ENCODE assay signal across 21 mouse cellular contexts in the genomic region with DNA sequence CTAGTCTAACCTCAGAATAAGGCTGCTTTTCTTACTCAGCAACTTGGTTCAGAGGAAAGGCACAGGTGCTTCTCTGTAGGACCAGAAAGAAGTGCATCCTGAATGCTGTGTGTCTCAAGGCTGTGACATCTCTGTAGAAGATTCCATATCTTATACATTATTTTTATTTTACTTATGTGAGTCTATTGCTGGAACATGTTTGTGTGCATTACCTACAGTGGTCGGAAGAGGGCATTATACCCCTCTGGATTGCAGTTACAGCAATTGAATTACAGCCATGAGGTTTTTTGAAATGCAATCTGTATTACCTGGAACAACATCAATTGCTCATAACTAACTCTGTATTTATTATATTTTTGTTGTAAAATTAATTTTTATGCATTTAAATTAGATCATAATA. TPM values are rescaled to one million over a fixed set of nuclear protein-coding genes. Genes with fewer than 3 reads are reported as not detected.
A peak's percentile ranks its signal among the peaks of the same experiment; 100 is the strongest.
DNase-seq lines count a peak whose midpoint lies in the region; ATAC-seq and TF ChIP-seq lines count a peak whose summit lies in the region.
"Not testable (repeated sequence)": the region's sequence is repeated elsewhere in the genome, so short reads cannot be mapped to it uniquely, and the experiment has no call there.
"Had no signal": no experiment of that assay in that cellular context is flagged by ENCODE, and none has a peak within 500 bp of the region (broad histone marks: within the 10 kb centered on the region; RNA-seq: fewer than 3 reads in every experiment).

No protein-coding gene starts in this region.

- not testable (repeated sequence) for DNase-seq in MEL (ENCODE audit: low read depth, low spot score); kidney, postnatal 0 days (ENCODE audit: low spot score)
- peak; percentile 3 to 8 for DNase-seq in cerebellum, adult 18-20 months
- DNase-seq in heart, postnatal 10 days: peak; percentile 16 to 18
- peak; percentile 5 to 15 for DNase-seq in layer of hippocampus, postnatal 10 days (ENCODE audit: low spot score in 2 of 2)
- DNase-seq in lung, postnatal 10 days: peak; percentile 19
- DNase-seq in right cerebral cortex, adult 18-20 months: peak; percentile 3
- DNase-seq in thymus, adult 2 months: peak; percentile 30

- H3K9ac ChIP-seq in MEL (ENCODE audit: control insufficient read depth, low read depth, low read length, poor library complexity, severe bottlenecking); kidney, postnatal 0 days (ENCODE audit: low read depth, low read length): not testable (repeated sequence)

- H3K9me3 ChIP-seq in MEL (replicated peaks; ENCODE audit: insufficient read depth, low read length); kidney, postnatal 0 days (replicated peaks; ENCODE audit: low read length): not testable (repeated sequence)

- TF ChIP-seq EP300 in MEL (IDR thresholded peaks at IDR 0.05; ENCODE audit: low read depth in 1 of 2, low read length in 2 of 2): not testable (repeated sequence)

- WGBS in kidney, postnatal 0 days: 15% methylated on average over 1 of the region's 1 CpGs
- WGBS in thymus, adult 2 months: 13% methylated on average over 1 of the region's 1 CpGs

- not testable (repeated sequence) for H3K79me2 ChIP-seq in MEL (ENCODE audit: control insufficient read depth, insufficient read depth, low read length, poor library complexity)

- not testable (repeated sequence) for H3K36me3 ChIP-seq in MEL (ENCODE audit: control insufficient read depth in 1 of 2, insufficient read depth in 2 of 2, low read length in 2 of 2); kidney, postnatal 0 days (ENCODE audit: insufficient read depth, low read length); thymus, adult 2 months (ENCODE audit: control insufficient read depth, insufficient read depth, low read length)

- TF ChIP-seq POLR2A in MEL (IDR thresholded peaks at IDR 0.05; ENCODE audit: control insufficient read depth in 1 of 2, insufficient read depth in 1 of 2, low read depth in 1 of 2, low read length in 2 of 2, poor library complexity in 1 of 2); thymus, adult 2 months (IDR thresholded peaks at IDR 0.05; ENCODE audit: control insufficient read depth, extremely low read depth, insufficient read depth, low read length, poor library complexity): not testable (repeated sequence)

- H3K4me1 ChIP-seq in MEL (ENCODE audit: control insufficient read depth in 1 of 2, insufficient read depth in 2 of 2, low read length in 2 of 2); kidney, postnatal 0 days (replicated peaks; ENCODE audit: insufficient read depth, low read length); thymus, adult 2 months (replicated peaks; ENCODE audit: control insufficient read depth, insufficient read depth, low read length): not testable (repeated sequence)

- intact Hi-C loops in heart, postnatal 10 days (cut with DNase I): loop anchor here (10.0 kb wide), 1 partner anchor 293 kb away; a partner anchor contains a TSS

- not testable (repeated sequence) for H3K4me2 ChIP-seq in kidney, postnatal 0 days (ENCODE audit: low read length)

- not testable (repeated sequence) for TF ChIP-seq CTCF in MEL (IDR thresholded peaks at IDR 0.05 in 2 of 3, conservative IDR thresholded peaks at IDR 0.05 in 1 of 3; ENCODE audit: control insufficient read depth in 1 of 3, insufficient read depth in 1 of 3, low read depth in 2 of 3, low read length in 3 of 3, poor library complexity in 1 of 3, severe bottlenecking in 1 of 3); thymus, adult 2 months (IDR thresholded peaks at IDR 0.05; ENCODE audit: borderline replicate concordance, control insufficient read depth, extremely low read depth, insufficient read depth, low read length, poor library complexity)
- peak; percentile 37; the same call in 1 of the 2 replicates for TF ChIP-seq CTCF in kidney, postnatal 0 days (IDR thresholded peaks at IDR 0.05; ENCODE audit: low read depth)

- H3K27ac ChIP-seq in MEL (ENCODE audit: control insufficient read depth, low read depth, low read length); kidney, postnatal 0 days; thymus, adult 2 months (ENCODE audit: control insufficient read depth, insufficient read depth, low read length): not testable (repeated sequence)

- not testable (repeated sequence) for TF ChIP-seq RAD21 in MEL (IDR thresholded peaks at IDR 0.05; ENCODE audit: low read depth, low read length)

- not testable (repeated sequence) for ATAC-seq in kidney, postnatal 0 days (replicated peaks; ENCODE audit: low FRiP score, low read depth)

- not testable (repeated sequence) for H3K27me3 ChIP-seq in MEL (ENCODE audit: control insufficient read depth in 1 of 2, insufficient read depth in 2 of 2, low read length in 2 of 2); kidney, postnatal 0 days (ENCODE audit: insufficient read depth, low read length); thymus, adult 2 months (ENCODE audit: control insufficient read depth, insufficient read depth, low read length)

- H3K4me3 ChIP-seq in MEL (ENCODE audit: control insufficient read depth in 1 of 2, insufficient read depth in 1 of 2, low read depth in 2 of 2, low read length in 2 of 2); kidney, postnatal 0 days (replicated peaks; ENCODE audit: low read depth, low read length); thymus, adult 2 months (ENCODE audit: control insufficient read depth, insufficient read depth, low read length): not testable (repeated sequence)

TF ChIP-seq in MEL, 35 proteins besides CTCF, POLR2A, EP300 and RAD21:
- 0 out of 2 replicates have a peak, but pooled peaks have one; percentile 13 for TF ChIP-seq SMC3 (IDR thresholded peaks at IDR 0.05; ENCODE audit: low read depth, low read length)
TF ChIP-seq in MEL: peak in this region for 1; not testable (repeated sequence) for 34.

RNA-seq across cellular contexts. Expression of a gene that starts 3.4 kb away (rescaled TPM):
- not detected in 2 replicates for total RNA-seq in MEL (2012; rRNA removed)
- polyA plus RNA-seq in MEL (2012; ENCODE audit: insufficient read depth in 1 of 2, insufficient read length in 2 of 2, low read depth in 1 of 2, low replicate concordance in 2 of 2, missing spikeins in 1 of 2): 100 to 1,000 TPM in 1 of 2 experiments, not detected in 1; 354 TPM
- total RNA-seq in heart, postnatal 10 days (2021): under 1 TPM in 1 of 2 experiments, not detected in 1; 0.74 TPM
- 0.36 TPM in 1 of 2 replicates, not detected in the other for polyA plus RNA-seq in kidney, postnatal 0 days (2015; fragmentation: Nextera tagmentation; extraction: Ambion mirVana)
- not detected for total RNA-seq in layer of hippocampus, postnatal 10 days (2021)
- polyA plus RNA-seq in thymus, adult 2 months (2012; rRNA removed): not detected in 2 replicates
- total RNA-seq: left cerebral cortex, adult 8-10 months had no signal
- polyA plus RNA-seq: embryonic facial prominence, embryonic 13.5 days; forebrain, embryonic 14.5 days; G1E; heart, embryonic 15.5 days; hindbrain, embryonic 13.5 days; limb, embryonic 12.5 days; liver, embryonic 12.5 days; midbrain, embryonic 14.5 days; myocyte; neural tube, embryonic 15.5 days; testis, adult 2 months; urinary bladder, adult 2 months had no signal

RNA-seq across cellular contexts. Expression of a gene that starts 9.3 kb away (rescaled TPM):
- total RNA-seq in MEL (2012; rRNA removed): 5.1 and 5.6 TPM in 2 replicates
- polyA plus RNA-seq in MEL (2012; ENCODE audit: insufficient read depth in 1 of 2, insufficient read length in 2 of 2, low read depth in 1 of 2, low replicate concordance in 2 of 2, missing spikeins in 1 of 2): 100 to 1,000 TPM in 1 of 2 experiments, 10 to 100 TPM in 1; 11.5 to 215 TPM
- 1 to 10 TPM; 5.8 to 6.6 TPM for total RNA-seq in heart, postnatal 10 days (2021)
- polyA plus RNA-seq in kidney, postnatal 0 days (2015; fragmentation: Nextera tagmentation; extraction: Ambion mirVana): 12.5 and 12.7 TPM in 2 replicates
- 1 to 10 TPM; 6.6 to 8.7 TPM for total RNA-seq in layer of hippocampus, postnatal 10 days (2021)
- polyA plus RNA-seq in thymus, adult 2 months (2012; rRNA removed): 2.3 and 2.7 TPM in 2 replicates
